Mouse (Mus musculus) retina, postnatal 7 days (tissue): ENCODE measurements around the gene Olfr1202.

Experiments
- DNase-seq: peaks from one replicate; pipeline ENCODE4 v3.0.0-alpha.2; 2012; ENCODE audit warnings: low read depth, low spot score

The Olfr1202 gene

GRCm38 (mm10) chr2:88814196-88814595, at the start of gene Olfr1202:
TSS of gene Olfr1202 (plus strand) at chr2:88814496.
- no peak for DNase-seq

GRCm38 (mm10) chr2:88770388-88770787, 43.9 kb upstream of the Olfr1202 start, which contains the start of gene Olfr1200:
TSS of gene Olfr1200 (minus strand) at chr2:88770488.
- no peak for DNase-seq

GRCm38 (mm10) chr2:88792736-88793135, 21.6 kb upstream of the Olfr1202 start, which contains the start of gene Olfr1201:
TSS of gene Olfr1201 (plus strand) at chr2:88793036.
- no peak for DNase-seq

- no peak for DNase-seq
Measured at GRCm38 (mm10) chr2:88829437-88829836, 15.1 kb downstream of the Olfr1202 start, which contains the start of gene Olfr1205. TSS of gene Olfr1205 (plus strand) at chr2:88829737.

GRCm38 (mm10) chr2:88838477-88838876, 24.2 kb downstream of the Olfr1202 start:
- no peak for DNase-seq

- no peak for DNase-seq
Measured at GRCm38 (mm10) chr2:88848992-88849391, 34.7 kb downstream of the Olfr1202 start, which contains the start of gene Olfr1204. TSS of gene Olfr1204 (plus strand) at chr2:88849292.

- DNase-seq: no peak
Measured at GRCm38 (mm10) chr2:88862931-88863330, 48.6 kb downstream of the Olfr1202 start, which contains the start of gene Olfr1206. TSS of gene Olfr1206 (plus strand) at chr2:88863231.
